Mouse (Mus musculus): ENCODE data around the gene Yy1. TPM values are rescaled to one million over a fixed set of nuclear protein-coding genes. Genes with fewer than 3 reads are reported as not detected.

Yy1 gene
- 52.3 and 58.0 TPM in 2 replicates for total RNA-seq (2014; fragmentation: Nextera tagmentation)
- 61.4 and 70.3 TPM in 2 replicates for total RNA-seq (2017)

DNA sequence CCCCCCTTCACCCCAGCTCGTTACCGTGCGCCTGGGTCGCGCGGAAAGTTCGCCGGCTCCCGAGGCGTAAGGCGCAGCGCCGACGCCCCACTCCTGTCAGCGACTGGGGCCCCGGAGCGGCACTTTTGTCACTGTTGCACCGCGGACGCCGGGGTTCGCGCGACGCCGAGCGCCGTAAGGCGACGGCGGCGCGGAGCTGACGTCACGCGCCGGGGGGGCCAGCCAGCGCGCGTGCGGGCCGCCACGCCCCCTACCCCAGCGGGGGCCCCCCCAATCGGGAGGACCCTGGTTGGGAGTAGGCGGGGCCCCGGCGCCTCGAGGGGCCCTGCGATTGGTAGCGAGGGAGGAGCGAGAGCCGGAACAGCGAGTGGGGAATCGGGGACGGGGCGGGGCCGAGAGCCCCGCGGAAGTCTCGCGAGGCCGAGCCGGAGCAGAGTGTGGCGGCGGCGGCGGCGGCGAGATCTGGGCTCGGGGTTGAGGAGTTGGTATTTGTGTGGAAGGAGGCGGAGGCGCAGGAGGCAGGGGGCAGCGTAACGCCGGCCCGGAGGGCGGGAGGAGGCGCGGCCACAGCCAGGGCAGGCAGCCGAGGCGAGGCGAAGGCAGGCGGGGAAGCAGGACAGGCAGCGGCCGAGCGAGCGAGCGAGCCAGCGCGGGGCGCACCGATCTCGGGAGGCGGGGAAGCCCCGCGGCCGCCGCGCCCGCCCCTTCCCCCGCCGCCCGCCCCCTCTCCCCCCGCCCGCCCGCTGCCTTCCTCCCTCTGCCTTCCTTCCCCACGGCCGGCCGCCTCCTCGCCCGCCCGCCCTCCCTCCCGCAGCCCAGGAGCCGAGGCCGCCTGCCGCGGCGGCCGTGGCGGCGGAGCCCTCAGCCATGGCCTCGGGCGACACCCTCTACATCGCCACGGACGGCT lies at the start of gene Yy1:
Gene Yy1, plus strand, starts transcription at position 428 of the 907 bp plus-strand sequence.
- ATAC-seq (replicated peaks; ENCODE audit: low FRiP score, low TSS enrichment, poor library complexity, severe bottlenecking) = peak; percentile 75

DNA sequence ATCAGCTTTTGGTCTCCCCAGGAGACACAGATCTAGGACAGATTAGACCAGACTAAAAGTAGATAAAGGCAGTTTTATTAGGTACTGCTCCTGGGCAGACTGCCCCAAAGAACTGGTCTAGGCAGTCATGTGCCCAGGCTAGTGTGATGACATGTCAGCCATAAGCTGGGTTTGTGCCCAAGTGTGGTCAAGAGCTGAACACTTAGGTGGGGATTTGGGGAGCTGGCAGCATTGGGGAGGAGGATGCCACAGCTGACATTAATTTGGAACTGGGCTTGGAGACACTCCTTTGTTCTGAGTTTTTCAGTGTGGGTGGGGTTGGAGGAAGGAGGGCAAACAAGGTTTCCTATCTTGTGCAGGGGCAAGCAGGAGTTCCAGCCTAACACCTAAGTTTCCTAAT lies 46.8 kb upstream of the Yy1 start:
- no peak for ATAC-seq (replicated peaks; ENCODE audit: low FRiP score, low TSS enrichment, poor library complexity, severe bottlenecking)

DNA sequence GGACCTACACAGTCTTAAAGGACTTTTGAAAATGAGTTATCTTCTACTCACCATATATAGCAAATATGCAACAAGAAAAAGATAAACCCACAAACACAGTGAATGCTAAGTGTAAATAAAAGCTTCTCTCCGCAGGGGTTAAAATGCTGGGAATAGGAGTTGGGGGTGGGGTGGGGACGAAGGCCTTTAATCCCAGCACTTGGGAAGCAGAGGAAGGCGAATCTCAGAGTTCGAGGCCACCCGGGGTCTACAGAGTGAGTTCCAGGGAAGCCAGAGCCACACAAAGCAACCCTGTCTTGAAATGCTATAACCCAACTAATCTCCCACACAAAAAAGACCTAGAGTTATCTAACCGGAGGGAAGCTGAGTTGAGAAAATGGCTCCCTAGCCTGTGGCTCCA lies 43.8 kb upstream of the Yy1 start:
- no peak for ATAC-seq (replicated peaks; ENCODE audit: low FRiP score, low TSS enrichment, poor library complexity, severe bottlenecking)

DNA sequence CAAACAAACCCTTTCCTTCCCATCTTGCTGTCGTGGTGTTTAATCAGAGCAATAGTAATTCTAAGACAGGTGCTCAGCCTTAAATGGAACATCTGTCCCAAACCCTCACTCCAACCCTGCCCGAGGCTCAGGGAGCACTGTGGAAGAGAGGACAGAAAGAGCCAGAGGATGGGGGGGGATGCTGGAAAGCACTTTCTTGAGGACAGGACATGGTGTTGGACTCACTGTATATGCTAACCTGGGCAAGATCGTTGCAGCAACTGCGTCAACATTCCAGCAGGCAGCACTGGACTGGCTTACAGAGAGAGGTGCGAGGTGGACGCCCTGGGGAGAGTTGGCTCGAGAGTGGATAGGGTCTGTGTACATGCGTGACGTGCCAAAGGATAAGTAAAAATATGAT lies 43.3 kb upstream of the Yy1 start:
- no peak for ATAC-seq (replicated peaks; ENCODE audit: low FRiP score, low TSS enrichment, poor library complexity, severe bottlenecking)

DNA sequence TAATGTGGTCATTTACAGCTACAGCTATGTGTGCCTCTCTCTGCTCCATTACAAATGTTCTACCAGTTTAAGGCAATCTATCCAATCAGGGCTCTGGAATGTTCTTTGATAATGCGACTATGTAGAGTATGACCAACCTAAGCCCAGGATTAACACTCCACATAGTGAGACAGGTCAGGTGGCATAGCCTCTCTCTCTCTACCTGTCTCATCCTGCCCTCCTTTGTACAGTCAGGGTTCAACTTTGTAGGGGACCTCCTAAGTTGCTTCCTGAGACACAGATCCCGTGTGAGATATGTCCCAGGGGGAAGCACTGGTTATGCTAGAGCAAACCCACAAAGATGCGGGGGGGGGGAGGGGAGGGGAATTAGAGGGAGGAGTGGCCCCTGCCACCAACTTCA lies 42.5 kb upstream of the Yy1 start:
- no peak for ATAC-seq (replicated peaks; ENCODE audit: low FRiP score, low TSS enrichment, poor library complexity, severe bottlenecking)

DNA sequence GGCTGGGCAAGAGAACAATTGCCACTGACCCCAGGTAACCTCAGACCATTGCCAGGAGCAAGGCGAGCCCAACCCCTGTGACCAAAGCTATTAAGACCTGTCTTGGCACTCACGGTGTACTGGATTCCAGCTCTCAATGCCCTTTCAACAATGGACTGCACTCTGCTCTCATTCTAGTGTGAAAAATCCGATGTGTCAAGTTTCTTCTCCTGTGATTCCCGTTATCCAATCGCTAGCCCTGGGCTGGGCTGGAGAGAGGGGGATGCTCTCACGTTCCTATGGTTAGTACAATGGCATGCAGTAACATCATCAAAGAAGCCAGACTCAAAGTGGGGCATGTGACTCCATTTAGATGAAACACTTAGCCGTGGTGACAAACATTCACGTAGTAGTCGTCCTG lies 41.0 kb upstream of the Yy1 start:
- ATAC-seq (replicated peaks; ENCODE audit: low FRiP score, low TSS enrichment, poor library complexity, severe bottlenecking) = no peak

DNA sequence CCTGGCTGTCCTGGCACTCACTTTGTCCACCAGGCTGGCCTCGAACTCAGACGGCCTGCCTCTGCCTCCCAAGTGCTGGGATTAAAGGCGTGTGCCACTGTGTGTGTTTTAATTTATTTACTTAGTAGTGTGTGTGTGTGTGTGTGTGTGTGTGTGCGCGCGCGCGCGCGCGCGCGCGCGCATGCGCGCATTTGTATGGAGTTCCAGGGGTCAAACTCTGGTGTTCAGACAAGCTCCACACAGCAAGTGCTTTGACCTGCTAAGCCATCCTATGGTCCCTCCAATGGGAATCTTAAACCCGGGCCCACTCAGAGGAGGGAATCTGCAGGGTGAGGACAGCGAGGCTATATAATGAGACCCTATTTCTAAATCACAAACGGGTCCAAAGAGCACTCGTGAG lies 37.6 kb upstream of the Yy1 start:
- no peak for ATAC-seq (replicated peaks; ENCODE audit: low FRiP score, low TSS enrichment, poor library complexity, severe bottlenecking)

DNA sequence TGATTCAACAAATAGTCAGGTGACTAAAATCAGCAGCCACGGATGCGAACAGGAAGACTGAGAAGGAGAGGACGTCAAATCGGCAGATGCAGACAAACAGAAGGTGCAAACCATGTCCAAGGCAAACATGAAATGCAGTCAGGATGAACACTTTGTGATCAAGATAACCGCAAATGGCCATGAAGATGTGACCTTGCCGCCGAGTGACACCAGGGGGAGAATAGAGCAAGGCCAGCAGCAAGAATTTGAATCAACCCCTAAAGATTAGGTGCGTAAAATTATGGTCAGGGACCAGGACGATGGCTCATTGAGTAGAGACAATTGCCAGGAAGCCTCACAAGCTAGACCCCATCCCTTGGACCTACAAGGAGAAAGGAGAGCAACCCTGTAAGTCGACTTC lies 36.2 kb upstream of the Yy1 start:
- ATAC-seq (replicated peaks; ENCODE audit: low FRiP score, low TSS enrichment, poor library complexity, severe bottlenecking) = no peak

DNA sequence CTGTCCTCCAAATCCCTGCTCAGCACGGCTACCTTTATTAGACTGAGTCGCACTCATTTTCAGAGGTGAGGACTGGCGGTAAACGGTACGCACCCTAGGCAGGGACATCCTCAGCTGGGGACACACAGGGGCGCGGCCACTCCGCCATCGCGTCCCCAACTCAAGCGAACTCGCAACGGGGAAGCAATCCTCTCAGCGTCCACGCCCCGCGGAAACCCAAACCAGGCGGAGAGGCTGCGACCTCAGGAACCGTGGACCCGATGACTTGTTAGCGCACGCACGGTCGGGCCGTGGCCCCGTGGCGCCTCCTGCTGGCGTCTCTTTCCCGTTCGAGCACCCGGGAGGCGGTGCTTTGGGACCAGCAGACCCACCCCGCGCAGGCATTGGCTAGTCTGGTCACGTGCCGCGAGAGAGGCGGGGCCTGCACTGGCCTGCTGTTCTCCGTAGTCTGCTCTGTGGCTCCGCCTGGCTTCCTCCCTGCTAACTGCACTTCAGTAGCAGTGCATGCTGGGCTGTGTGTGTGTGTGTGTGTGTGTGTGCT lies 35.0 kb upstream of the Yy1 start:
- ATAC-seq (replicated peaks; ENCODE audit: low FRiP score, low TSS enrichment, poor library complexity, severe bottlenecking) = peak; percentile 96

DNA sequence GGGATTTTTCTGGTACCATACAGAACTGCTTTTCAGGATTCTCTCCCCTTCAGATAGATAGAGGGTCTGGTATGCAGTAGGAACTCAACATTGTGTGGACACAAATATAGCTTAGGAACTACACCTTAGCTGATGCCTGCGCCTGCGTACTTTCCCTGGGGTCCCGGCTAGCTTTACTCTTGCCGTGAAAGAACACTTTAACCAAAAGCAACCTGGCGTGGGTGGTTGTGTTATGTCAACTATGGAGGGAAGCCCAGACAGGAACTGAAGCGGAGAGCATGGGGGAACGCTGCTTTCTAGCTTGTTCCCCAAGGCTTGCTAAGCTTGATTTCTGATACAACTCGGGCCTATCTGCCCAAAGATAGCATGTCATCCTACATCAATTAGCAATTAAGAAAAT lies 34.5 kb upstream of the Yy1 start:
- 0 out of 2 replicates have a peak, but pooled peaks have one; percentile 0 for ATAC-seq (replicated peaks; ENCODE audit: low FRiP score, low TSS enrichment, poor library complexity, severe bottlenecking)

DNA sequence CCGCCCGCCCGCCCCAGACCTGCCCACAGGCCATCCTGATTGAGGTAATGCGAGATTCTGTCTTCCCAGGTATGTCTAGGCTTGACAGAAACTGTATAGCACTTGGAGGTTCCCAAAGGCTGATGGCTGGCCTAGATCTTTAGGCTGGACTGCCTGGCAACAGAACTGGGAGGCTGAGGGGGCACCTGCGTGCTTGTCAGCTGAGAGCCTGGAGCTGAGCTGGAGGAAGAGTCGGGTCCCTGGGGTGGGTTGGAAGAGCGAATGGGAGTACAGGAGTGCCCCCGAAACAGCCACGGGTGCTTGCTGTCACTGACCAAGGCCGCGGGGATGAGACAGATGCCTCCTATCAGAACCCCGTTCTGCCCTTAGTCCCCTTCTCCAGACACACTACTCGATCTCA lies 34.1 kb upstream of the Yy1 start:
- no peak for ATAC-seq (replicated peaks; ENCODE audit: low FRiP score, low TSS enrichment, poor library complexity, severe bottlenecking)

DNA sequence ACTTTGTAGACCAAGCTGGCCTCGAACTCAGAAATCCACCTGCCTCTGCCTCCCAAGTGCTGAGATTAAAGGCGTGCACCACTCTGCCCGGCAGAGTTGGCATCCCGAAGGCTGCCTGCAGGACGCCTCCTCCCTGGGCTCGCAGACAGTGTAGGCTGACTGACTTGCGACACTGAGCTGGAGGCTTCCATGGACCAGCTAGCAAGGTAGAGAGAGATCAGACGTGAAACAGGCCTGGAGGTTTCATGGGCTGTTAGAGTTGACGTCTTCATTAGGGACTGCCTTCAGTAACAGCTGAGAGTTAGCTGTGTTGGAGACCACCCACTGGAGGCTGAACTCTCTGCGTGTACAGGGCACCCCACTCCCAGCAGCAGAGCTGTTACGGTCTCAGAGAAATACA lies 33.5 kb upstream of the Yy1 start:
- ATAC-seq (replicated peaks; ENCODE audit: low FRiP score, low TSS enrichment, poor library complexity, severe bottlenecking) = no peak

DNA sequence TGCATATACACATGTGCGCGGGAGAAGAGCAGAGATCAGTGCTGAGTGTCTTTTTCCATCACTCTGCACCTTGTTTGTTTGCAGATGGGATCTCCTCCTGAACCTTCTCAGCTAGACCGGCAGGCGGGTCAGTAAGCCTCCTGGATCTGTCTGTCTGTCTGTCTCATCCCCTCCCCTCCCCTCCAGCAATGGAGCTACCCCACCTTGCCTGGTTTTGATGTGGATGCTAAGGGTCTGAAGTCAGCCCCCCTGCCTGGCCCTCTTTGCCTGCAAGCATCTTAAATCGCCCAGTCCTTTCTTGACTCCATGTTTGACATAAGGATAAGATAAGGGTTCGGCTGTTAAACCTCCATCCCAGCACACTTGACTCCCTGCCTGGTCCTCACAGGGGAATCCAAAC lies 32.8 kb upstream of the Yy1 start:
- ATAC-seq (replicated peaks; ENCODE audit: low FRiP score, low TSS enrichment, poor library complexity, severe bottlenecking) = no peak

DNA sequence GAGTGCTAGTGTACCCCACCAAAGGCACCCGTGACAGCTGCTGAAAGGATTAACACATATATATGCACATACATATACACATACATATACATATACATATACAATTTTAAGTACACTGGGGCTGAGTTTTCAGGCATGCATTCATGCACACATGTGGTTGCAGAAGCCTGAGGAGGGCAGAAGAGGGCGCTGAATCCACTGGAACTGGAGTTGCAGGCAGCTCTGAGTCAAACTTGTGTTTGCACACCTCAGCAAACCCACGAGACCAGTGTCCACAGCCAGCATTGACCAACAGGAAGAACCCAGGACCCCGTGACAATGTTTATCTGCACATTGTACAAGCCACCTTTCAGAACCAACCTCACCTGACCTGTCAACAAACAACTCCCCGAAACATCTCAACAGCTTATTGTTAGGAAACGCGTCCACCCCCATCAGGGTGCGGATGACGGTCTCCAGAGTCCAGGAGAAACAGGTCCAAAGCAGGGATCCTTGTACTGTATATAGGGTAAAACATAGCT lies 32.2 kb upstream of the Yy1 start:
- ATAC-seq (replicated peaks; ENCODE audit: low FRiP score, low TSS enrichment, poor library complexity, severe bottlenecking) = no peak

DNA sequence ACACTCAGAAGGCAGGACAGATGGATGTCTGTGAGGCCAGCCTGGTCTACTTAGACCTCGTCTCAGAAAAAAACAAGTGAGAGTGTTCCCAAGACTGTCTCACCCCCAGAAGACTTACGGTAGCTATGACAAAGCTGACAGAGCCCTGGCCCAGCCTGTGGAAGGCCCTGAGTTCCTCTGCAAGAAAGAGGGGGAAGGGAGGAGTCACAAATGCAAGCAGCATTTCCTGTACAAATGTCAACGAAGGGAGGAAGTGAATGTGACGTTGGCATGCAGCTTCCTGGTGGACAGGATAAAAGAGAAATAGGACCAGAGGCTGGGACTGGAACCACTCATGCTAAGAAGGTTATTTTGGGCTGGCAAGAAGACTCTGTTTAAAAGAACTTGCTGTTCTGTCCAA lies 31.6 kb upstream of the Yy1 start:
- no peak for ATAC-seq (replicated peaks; ENCODE audit: low FRiP score, low TSS enrichment, poor library complexity, severe bottlenecking)

DNA sequence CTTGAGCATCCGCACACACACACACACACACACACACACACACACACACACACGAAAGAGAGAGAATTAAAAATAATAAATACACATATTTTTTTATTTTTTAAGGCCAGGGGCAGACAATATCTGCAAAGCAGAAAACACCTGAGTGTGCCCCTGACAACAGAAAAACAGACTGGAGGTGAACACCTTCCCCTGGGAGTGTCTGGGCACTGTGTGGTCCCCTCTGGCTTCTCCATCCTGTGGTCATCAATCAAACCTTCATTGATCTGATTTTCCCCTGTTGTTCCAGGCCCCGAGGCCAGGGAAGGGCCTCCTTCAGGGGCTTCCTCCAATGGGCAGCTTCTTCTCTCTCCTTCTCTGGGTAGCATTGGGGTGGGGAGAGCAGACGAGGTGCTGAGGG lies 31.1 kb upstream of the Yy1 start:
- no peak for ATAC-seq (replicated peaks; ENCODE audit: low FRiP score, low TSS enrichment, poor library complexity, severe bottlenecking)

DNA sequence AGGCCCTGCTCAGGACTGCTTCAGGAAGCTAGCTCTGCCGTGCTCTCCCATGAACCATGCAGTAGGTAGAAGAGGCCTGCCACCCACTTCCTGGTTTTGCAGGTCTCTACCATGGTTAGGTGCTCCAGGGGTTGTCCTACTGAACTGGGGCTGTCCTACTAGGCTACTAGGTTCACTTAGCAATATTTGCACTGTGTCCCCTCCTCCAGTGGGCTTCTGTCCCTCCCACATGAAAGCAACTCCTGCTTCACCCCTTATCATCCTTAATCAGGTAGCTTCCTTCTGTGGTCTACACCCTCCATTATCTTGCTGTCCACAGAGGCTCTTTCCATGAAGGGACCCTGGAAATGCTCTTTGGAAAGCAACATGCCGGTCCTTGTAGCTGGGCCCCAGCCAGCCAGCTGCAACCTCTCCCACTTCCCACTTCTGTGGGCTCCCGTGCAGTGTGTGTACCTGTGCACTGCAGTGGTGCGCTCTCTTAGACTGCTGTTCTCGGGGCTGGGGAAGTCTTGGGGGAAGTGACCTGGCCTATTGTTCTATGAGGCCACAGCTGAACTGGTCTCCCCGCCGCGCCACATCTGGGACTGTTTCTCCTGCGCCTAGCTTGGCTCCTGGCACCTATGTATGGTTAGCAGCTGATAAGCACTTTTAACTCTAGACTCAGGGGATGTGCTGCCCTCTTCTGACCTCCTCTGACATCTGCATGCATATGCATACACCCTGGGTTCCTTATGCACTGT lies 29.5 kb upstream of the Yy1 start:
- peak; percentile 77 for ATAC-seq (replicated peaks; ENCODE audit: low FRiP score, low TSS enrichment, poor library complexity, severe bottlenecking)

DNA sequence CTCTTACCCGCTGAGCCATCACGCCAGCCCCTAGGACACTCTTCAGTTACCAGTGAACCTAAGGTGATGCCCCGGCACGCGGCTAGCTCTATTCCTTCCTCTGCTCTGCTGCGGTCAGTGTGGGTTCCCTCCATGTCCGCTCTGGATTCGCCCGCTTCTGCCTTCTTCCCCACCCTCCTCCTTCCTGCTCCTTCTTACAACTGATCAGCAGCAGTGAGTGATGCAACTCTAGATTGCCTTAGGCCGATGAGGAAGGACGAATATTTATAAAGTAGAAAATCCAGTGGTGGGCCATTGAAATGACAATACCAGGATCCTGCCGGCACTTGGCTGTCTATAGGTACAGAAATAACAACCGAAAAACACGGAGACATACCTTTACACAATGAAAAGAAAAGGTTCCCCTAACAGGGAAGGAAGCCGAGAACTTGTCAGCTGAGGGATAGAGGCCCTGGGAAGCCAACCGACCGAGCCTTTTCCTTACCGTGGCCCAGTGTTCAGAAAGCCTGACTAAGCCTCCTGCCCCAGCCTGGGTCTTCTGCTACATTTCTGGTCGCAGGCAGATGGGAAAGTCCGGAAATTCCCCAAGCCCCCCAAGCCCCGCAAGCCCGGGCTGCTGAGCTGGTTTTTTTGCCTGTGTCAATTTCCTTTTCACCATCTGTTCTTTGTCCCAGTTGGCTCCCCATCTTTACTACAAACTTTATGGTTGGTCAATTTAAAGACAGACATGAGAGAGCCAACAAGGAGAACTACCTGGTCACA lies 27.7 kb upstream of the Yy1 start:
- no peak for ATAC-seq (replicated peaks; ENCODE audit: low FRiP score, low TSS enrichment, poor library complexity, severe bottlenecking)

DNA sequence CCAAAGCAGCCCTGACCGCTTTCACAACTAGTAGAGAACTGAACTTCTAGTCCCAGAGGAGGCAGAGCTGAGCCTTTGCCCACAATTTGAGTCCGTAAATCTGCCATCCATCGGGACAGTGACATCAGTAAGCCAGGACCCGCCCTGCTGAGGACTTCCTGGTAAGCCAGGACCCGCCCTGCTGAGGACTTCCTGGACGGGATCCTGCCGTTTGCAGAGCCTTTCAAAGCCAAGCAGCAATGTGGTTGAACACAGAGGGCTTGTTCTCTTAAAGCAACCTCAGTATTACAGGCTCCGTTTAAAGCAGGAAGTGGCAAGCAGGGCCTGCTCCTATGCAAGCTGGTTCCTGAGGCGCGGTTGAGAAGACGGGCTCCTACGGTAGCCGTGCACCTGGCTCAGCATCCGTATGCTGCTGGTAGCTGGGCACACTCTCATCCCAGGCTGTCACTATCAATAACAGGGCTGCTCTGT lies 27.0 kb upstream of the Yy1 start:
- ATAC-seq (replicated peaks; ENCODE audit: low FRiP score, low TSS enrichment, poor library complexity, severe bottlenecking) = peak; percentile 55
